Mouse (Mus musculus) testis, adult 2 months (tissue): Measurements from ENCODE around the gene Tprkb.

Source experiments
- CTCF ChIP-seq: fragments of 200-500 bp; IDR thresholded peaks from 2 replicates; pipeline ENCODE4 v1.5.1; 2012; ENCODE audit warnings: low read depth, mild to moderate bottlenecking, inconsistent platforms, low read length, moderate library complexity; ENCODE audit not compliant: control insufficient read depth, insufficient read depth, insufficient replicate concordance
- POLR2A ChIP-seq: fragments of 200-500 bp; IDR thresholded peaks from 2 replicates; pipeline ENCODE4 v1.6.1; 2012; ENCODE audit warnings: low read depth, mild to moderate bottlenecking, inconsistent platforms, low read length, moderate library complexity; ENCODE audit not compliant: control insufficient read depth

DNA sequence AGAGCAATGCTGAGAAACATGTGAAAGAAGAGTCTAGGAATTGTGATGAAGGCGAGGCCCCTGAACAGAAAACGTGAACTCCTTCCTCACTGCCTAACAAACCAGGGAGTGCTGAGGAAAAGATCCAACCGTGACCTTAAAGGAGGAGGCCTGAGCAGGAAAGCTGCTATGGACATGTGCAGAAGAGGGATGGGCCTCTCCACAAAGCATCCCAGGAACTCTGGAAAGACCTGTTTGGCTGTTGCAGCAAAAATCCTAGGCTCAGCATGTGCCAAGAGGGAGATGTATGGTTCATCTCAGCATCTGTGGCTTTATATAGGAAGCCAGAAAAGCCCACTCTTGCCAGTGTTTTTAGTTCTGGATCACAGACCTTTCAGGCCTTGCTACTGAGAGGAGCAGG, 61.0 kb downstream of the Tprkb start:
- TF ChIP-seq POLR2A (no peak), CTCF (no peak)
